Mouse (Mus musculus): Measurements from ENCODE around the gene Camta1.

DNA sequence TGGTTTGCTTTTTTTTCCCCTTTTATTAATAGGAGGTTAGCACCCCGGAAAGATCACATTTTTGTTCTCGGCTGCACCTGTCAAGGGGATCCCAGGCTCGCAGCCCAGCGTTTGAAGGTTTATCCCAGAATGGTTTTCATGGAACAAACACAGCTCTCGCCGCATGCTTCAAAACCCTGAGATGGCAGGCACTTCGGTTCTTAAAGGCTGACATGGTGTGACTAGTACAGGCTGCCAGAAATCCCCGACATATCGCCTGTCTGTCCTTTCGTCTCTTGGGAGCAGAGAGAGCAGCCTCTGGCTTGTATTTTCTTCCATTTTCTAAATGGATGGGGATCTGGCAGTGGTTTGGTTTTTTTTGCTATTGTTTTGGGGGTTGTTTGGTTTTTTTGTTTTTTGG, 205.2 kb downstream of the Camta1 start:
- TF ChIP-seq CTCF (IDR thresholded peaks at IDR 0.05; ENCODE audit: low read depth) (no peak), EP300 (IDR thresholded peaks at IDR 0.05; ENCODE audit: low read depth) (no peak)
